Mouse (Mus musculus): Measurements from ENCODE around the gene Abtb1.

DNA sequence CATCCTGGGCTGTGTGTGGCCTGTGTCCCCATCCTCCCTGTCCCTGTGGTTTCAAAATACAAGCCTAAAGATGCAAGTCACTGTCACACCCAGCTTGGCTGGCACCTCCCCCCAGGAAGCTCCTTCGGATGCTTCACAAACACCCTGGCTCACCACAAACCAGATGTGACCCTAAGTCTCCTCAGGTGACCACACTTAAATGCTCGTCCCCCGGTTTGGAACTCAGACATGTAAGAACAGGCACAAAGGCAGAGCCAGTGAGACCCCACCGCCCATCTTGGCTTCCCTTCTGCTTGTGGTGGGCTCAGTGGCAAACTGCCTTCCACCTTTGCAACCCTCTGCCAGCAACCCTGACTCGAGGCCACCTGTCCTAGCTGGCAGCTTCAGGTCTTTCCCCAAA, 6.7 kb downstream of the Abtb1 start:
- TF ChIP-seq TAL1 (IDR thresholded peaks at IDR 0.05; ENCODE audit: low read length) (no peak), GATA1 (IDR thresholded peaks at IDR 0.05; ENCODE audit: low read length) (no peak)
